ENCODE assay signal across 8 mouse cellular contexts in genomic region chr6:125218963-125219362, GRCm38 (mm10). TPM values are rescaled to one million over a fixed set of nuclear protein-coding genes. Genes with fewer than 3 reads are reported as not detected.
DNase-seq lines count a peak whose midpoint lies in the region; ATAC-seq and TF ChIP-seq lines count a peak whose summit lies in the region.

No protein-coding gene starts in this region.

- no peak overlapping the region for H3K27ac ChIP-seq in midbrain, embryonic 11.5 days (ENCODE audit: low read depth, low read length)
- no peak overlapping the region for H3K27ac ChIP-seq in midbrain, embryonic 16.5 days (ENCODE audit: low read length)
- no peak overlapping the region for H3K27ac ChIP-seq in lung, embryonic 14.5 days (ENCODE audit: low read depth)
- H3K27ac ChIP-seq in small intestine, adult 2 months (ENCODE audit: insufficient read depth, low read depth, low read length): no peak overlapping the region

- no peak overlapping the region for H3K4me3 ChIP-seq in midbrain, embryonic 11.5 days (ENCODE audit: low read depth, low read length)
- no peak overlapping the region for H3K4me3 ChIP-seq in midbrain, embryonic 16.5 days (ENCODE audit: low read depth, low read length)
- no peak overlapping the region for H3K4me3 ChIP-seq in lung, embryonic 14.5 days (ENCODE audit: low read depth, low read length)
- H3K4me3 ChIP-seq in small intestine, adult 2 months (ENCODE audit: low read depth, low read length): no peak overlapping the region

- no peaks in the 10 kb centered on the region for H3K36me3 ChIP-seq in midbrain, embryonic 11.5 days (ENCODE audit: control insufficient read depth, insufficient read depth, low read length)
- H3K36me3 ChIP-seq in midbrain, embryonic 16.5 days (ENCODE audit: control insufficient read depth, insufficient read depth, low read length): no peaks in the 10 kb centered on the region
- H3K36me3 ChIP-seq in lung, embryonic 14.5 days (ENCODE audit: insufficient read depth): no peaks in the 10 kb centered on the region
- H3K36me3 ChIP-seq in small intestine, adult 2 months (ENCODE audit: control insufficient read depth, insufficient read depth, low read length): peaks cover 20% of the 10 kb centered on the region

- no peaks in the 10 kb centered on the region; the same call in 1 of the 2 replicates for H3K27me3 ChIP-seq in midbrain, embryonic 11.5 days (ENCODE audit: control insufficient read depth, insufficient read depth, low read length)
- H3K27me3 ChIP-seq in midbrain, embryonic 16.5 days (ENCODE audit: control insufficient read depth, insufficient read depth, low read depth, low read length): no peaks in the 10 kb centered on the region
- peaks cover 3% of the 10 kb centered on the region for H3K27me3 ChIP-seq in lung, embryonic 14.5 days (ENCODE audit: insufficient read depth, low read length)
- H3K27me3 ChIP-seq in small intestine, adult 2 months (ENCODE audit: control insufficient read depth, insufficient read depth, low read length): no peaks in the 10 kb centered on the region

- H3K9me3 ChIP-seq in midbrain, embryonic 11.5 days (ENCODE audit: control insufficient read depth, low read length): no peaks in the 10 kb centered on the region
- no peaks in the 10 kb centered on the region for H3K9me3 ChIP-seq in midbrain, embryonic 16.5 days (replicated peaks; ENCODE audit: control insufficient read depth, low read length, poor library complexity, severe bottlenecking)
- no peaks in the 10 kb centered on the region for H3K9me3 ChIP-seq in lung, embryonic 14.5 days (ENCODE audit: low read depth, low read length)

- no peak for ATAC-seq in midbrain, embryonic 11.5 days (ENCODE audit: low FRiP score)
- ATAC-seq in midbrain, embryonic 16.5 days: no peak
- no peak for ATAC-seq in lung, embryonic 14.5 days (ENCODE audit: insufficient read depth)

- no peak overlapping the region for H3K9ac ChIP-seq in midbrain, embryonic 11.5 days (ENCODE audit: low read length)
- H3K9ac ChIP-seq in midbrain, embryonic 16.5 days (ENCODE audit: low read depth, low read length): no peak overlapping the region
- H3K9ac ChIP-seq in lung, embryonic 14.5 days: no peak overlapping the region

- whole genome bisulfite sequencing in midbrain, embryonic 11.5 days: 79% methylated on average over 4 of the region's 4 CpGs
- WGBS in midbrain, embryonic 16.5 days: 89% methylated on average over 4 of the region's 4 CpGs
- 71% methylated on average over 4 of the region's 4 CpGs for WGBS in lung, embryonic 14.5 days
- 78% methylated on average over 4 of the region's 4 CpGs for WGBS in small intestine, adult 2 months

- no peak for TF ChIP-seq POLR2A in small intestine, adult 2 months (IDR thresholded peaks at IDR 0.05; ENCODE audit: low read depth, low read length)

- no peaks in the 10 kb centered on the region for H3K4me1 ChIP-seq in midbrain, embryonic 11.5 days (ENCODE audit: control insufficient read depth, insufficient read depth, low read length)
- peaks cover 7% of the 10 kb centered on the region for H3K4me1 ChIP-seq in midbrain, embryonic 16.5 days (ENCODE audit: control insufficient read depth, insufficient read depth, low read length)
- no peaks in the 10 kb centered on the region for H3K4me1 ChIP-seq in lung, embryonic 14.5 days (ENCODE audit: insufficient read depth)
- H3K4me1 ChIP-seq in small intestine, adult 2 months (ENCODE audit: control insufficient read depth, insufficient read depth, insufficient read length, low read length): no peaks in the 10 kb centered on the region

- no peak overlapping the region for H3K4me2 ChIP-seq in midbrain, embryonic 11.5 days
- H3K4me2 ChIP-seq in midbrain, embryonic 16.5 days (ENCODE audit: low read length): no peak overlapping the region
- no peak overlapping the region for H3K4me2 ChIP-seq in lung, embryonic 14.5 days

- TF ChIP-seq CTCF in lung, embryonic 14.5 days (IDR thresholded peaks at IDR 0.05; ENCODE audit: low read depth): peak; percentile 79
- TF ChIP-seq CTCF in small intestine, adult 2 months (IDR thresholded peaks at IDR 0.05; ENCODE audit: extremely low read depth, insufficient read length, insufficient replicate concordance, low read depth, low read length): peak; percentile 26; the same call in 1 of the 2 replicates

- DNase-seq in adrenal gland, adult 2 months: peak; percentile 55
- no peak for DNase-seq in adrenal gland, adult 18-20 months (ENCODE audit: low spot score in 2 of 2)
- peak; percentile 94 for DNase-seq in midbrain, embryonic 11.5 days (ENCODE audit: low spot score, missing footprints)
- peak; percentile 77 to 81 for DNase-seq in cerebellum, postnatal 14 days
- peak; percentile 44 for DNase-seq in hindlimb bud, embryonic 11.5 days (ENCODE audit: extremely low spot score, low read depth, low spot score)
- DNase-seq in lung, embryonic 14.5 days: peak; percentile 80

RNA-seq across cellular contexts. Expression of gene Vamp1, which starts 3.6 kb away (rescaled TPM):
- 10 to 100 TPM; 35.7 to 39.7 TPM for total RNA-seq in adrenal gland, adult 2 months (2021)
- polyA plus RNA-seq in adrenal gland, adult 2 months (2012; rRNA removed): 46.2 and 47.0 TPM in 2 replicates
- 10 to 100 TPM; 33.5 to 39.1 TPM for total RNA-seq in adrenal gland, adult 18-20 months (2021)
- polyA plus RNA-seq in midbrain, embryonic 11.5 days (2014; fragmentation: Nextera tagmentation; extraction: Ambion mirVana): 1.3 and 1.4 TPM in 2 replicates
- 14.2 and 21.2 TPM in 2 replicates for polyA plus RNA-seq in midbrain, embryonic 16.5 days (2015; fragmentation: Nextera tagmentation; extraction: Ambion mirVana)
- 2.4 and 2.6 TPM in 2 replicates for polyA plus RNA-seq in lung, embryonic 14.5 days (2014; fragmentation: Nextera tagmentation; extraction: Ambion mirVana)
- polyA plus RNA-seq in small intestine, adult 2 months (2012; rRNA removed): 5.0 and 7.7 TPM in 2 replicates

RNA-seq across cellular contexts. Expression of gene Tapbpl, which starts 12.7 kb away (rescaled TPM):
- 10 to 100 TPM; 11.3 to 15.6 TPM for total RNA-seq in adrenal gland, adult 2 months (2021)
- polyA plus RNA-seq in adrenal gland, adult 2 months (2012; rRNA removed): 12.0 and 12.1 TPM in 2 replicates
- total RNA-seq in adrenal gland, adult 18-20 months (2021): 10 to 100 TPM; 10.9 to 19.5 TPM
- 1.2 and 1.6 TPM in 2 replicates for polyA plus RNA-seq in midbrain, embryonic 11.5 days (2014; fragmentation: Nextera tagmentation; extraction: Ambion mirVana)
- polyA plus RNA-seq in midbrain, embryonic 16.5 days (2015; fragmentation: Nextera tagmentation; extraction: Ambion mirVana): 7.4 and 8.3 TPM in 2 replicates
- polyA plus RNA-seq in lung, embryonic 14.5 days (2014; fragmentation: Nextera tagmentation; extraction: Ambion mirVana): 4.3 and 5.4 TPM in 2 replicates
- polyA plus RNA-seq in small intestine, adult 2 months (2012; rRNA removed): 25.3 and 45.1 TPM in 2 replicates

RNA-seq across cellular contexts. Expression of gene Cd27, which starts 17.8 kb away (rescaled TPM):
- under 1 TPM; 0.43 to 0.73 TPM for total RNA-seq in adrenal gland, adult 2 months (2021)
- 0.74 and 0.88 TPM in 2 replicates for polyA plus RNA-seq in adrenal gland, adult 2 months (2012; rRNA removed)
- under 1 TPM; 0.38 to 0.46 TPM for total RNA-seq in adrenal gland, adult 18-20 months (2021)
- polyA plus RNA-seq in midbrain, embryonic 11.5 days (2014; fragmentation: Nextera tagmentation; extraction: Ambion mirVana): 0.62 and 0.93 TPM in 2 replicates
- polyA plus RNA-seq in midbrain, embryonic 16.5 days (2015; fragmentation: Nextera tagmentation; extraction: Ambion mirVana): 1.1 and 2.0 TPM in 2 replicates
- polyA plus RNA-seq in lung, embryonic 14.5 days (2014; fragmentation: Nextera tagmentation; extraction: Ambion mirVana): 1.9 and 2.0 TPM in 2 replicates
- polyA plus RNA-seq in small intestine, adult 2 months (2012; rRNA removed): 3.5 and 7.9 TPM in 2 replicates

RNA-seq across cellular contexts. Expression of gene Mrpl51, which starts 27.4 kb away (rescaled TPM):
- 100 to 1,000 TPM; 162 to 208 TPM for total RNA-seq in adrenal gland, adult 2 months (2021)
- 44.2 and 45.1 TPM in 2 replicates for polyA plus RNA-seq in adrenal gland, adult 2 months (2012; rRNA removed)
- total RNA-seq in adrenal gland, adult 18-20 months (2021): 100 to 1,000 TPM; 161 to 206 TPM
- 200 and 208 TPM in 2 replicates for polyA plus RNA-seq in midbrain, embryonic 11.5 days (2014; fragmentation: Nextera tagmentation; extraction: Ambion mirVana)
- polyA plus RNA-seq in midbrain, embryonic 16.5 days (2015; fragmentation: Nextera tagmentation; extraction: Ambion mirVana): 132 TPM in 2 replicates
- polyA plus RNA-seq in lung, embryonic 14.5 days (2014; fragmentation: Nextera tagmentation; extraction: Ambion mirVana): 202 and 205 TPM in 2 replicates
- polyA plus RNA-seq in small intestine, adult 2 months (2012; rRNA removed): 41.6 and 62.7 TPM in 2 replicates

RNA-seq across cellular contexts. Expression of gene Ncapd2, which starts 27.5 kb away (rescaled TPM):
- 10 to 100 TPM; 20.4 to 25.5 TPM for total RNA-seq in adrenal gland, adult 2 months (2021)
- polyA plus RNA-seq in adrenal gland, adult 2 months (2012; rRNA removed): 25.2 and 28.7 TPM in 2 replicates
- total RNA-seq in adrenal gland, adult 18-20 months (2021): 10 to 100 TPM; 15.3 to 17.1 TPM
- 127 and 140 TPM in 2 replicates for polyA plus RNA-seq in midbrain, embryonic 11.5 days (2014; fragmentation: Nextera tagmentation; extraction: Ambion mirVana)
- 39.4 and 41.2 TPM in 2 replicates for polyA plus RNA-seq in midbrain, embryonic 16.5 days (2015; fragmentation: Nextera tagmentation; extraction: Ambion mirVana)
- polyA plus RNA-seq in lung, embryonic 14.5 days (2014; fragmentation: Nextera tagmentation; extraction: Ambion mirVana): 151 and 167 TPM in 2 replicates
- polyA plus RNA-seq in small intestine, adult 2 months (2012; rRNA removed): 24.3 and 53.4 TPM in 2 replicates

Comparison
In these comparisons a context has a peak if more than half of its experiments do, and no peak if none do; other contexts are left out.
1. DNase-seq: peak in adrenal gland, adult 2 months (single experiment), midbrain, embryonic 11.5 days (single experiment), cerebellum, postnatal 14 days (2 of 2), hindlimb bud, embryonic 11.5 days (single experiment) and lung, embryonic 14.5 days (single experiment); none in adrenal gland, adult 18-20 months (0 of 2).